Mouse (Mus musculus) heart, adult 2 months (tissue): ENCODE data around the gene Cd163l1.

ENCODE experiments used
- CTCF ChIP-seq: fragments of 200-600 bp; IDR thresholded peaks from 2 replicates; pipeline ENCODE4 v1.8.1; 2022; ENCODE audit warnings: antibody characterized with exemption, mild to moderate bottlenecking, moderate library complexity
- POLR2A ChIP-seq: fragments of 200-500 bp; IDR thresholded peaks from 2 replicates; pipeline ENCODE4 v1.6.1; 2011; ENCODE audit warnings: mild to moderate bottlenecking, low read depth, low read length, control low read depth; ENCODE audit not compliant: insufficient read depth

DNA sequence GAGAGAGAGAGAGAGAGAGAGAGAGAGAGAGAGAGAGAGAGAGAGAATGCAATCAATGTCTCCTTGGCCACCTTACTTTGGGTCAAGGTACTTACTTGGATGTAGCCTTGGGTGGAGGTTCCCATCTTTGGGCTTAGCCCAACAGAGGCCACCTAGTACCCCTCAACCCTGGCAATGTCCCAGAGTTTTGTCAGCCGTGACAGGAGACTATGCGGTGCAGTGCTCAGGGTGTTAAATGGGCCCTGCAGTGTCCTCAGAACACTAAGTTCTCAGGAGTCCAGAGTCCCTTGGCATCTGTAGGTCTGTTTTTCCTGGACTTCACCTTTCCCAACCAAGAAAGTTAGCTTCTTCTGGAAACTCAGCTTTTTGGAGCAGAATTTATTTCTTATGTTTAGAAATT, 38.9 kb upstream of the Cd163l1 start:
- TF ChIP-seq CTCF, result no peak
- TF ChIP-seq POLR2A, result no peak
